Mouse (Mus musculus) embryonic facial prominence, embryonic 13.5 days (tissue): ENCODE measurements around the gene Ubxn6. TPM values are rescaled to one million over a fixed set of nuclear protein-coding genes. Genes with fewer than 3 reads are reported as not detected.
"Not testable (repeated sequence)": the region's sequence is repeated elsewhere in the genome, so short reads cannot be mapped to it uniquely, and the experiment has no call there.

Source experiments
- ATAC-seq: fragments of 200-750 bp; cut with Nextera tagmentation; 2 replicates; pipeline ENCODE4 v1.8.0; 2017; ENCODE audit warnings: low read depth; ENCODE audit not compliant: insufficient number of reproducible peaks, insufficient read depth, low FRiP score, low TSS enrichment
- H3K27ac ChIP-seq: fragments of 300-500 bp; sonication (generic); 2 replicates; pipeline ENCODE4 v1.5.1; 2015; ENCODE audit warnings: moderate library complexity, mild to moderate bottlenecking, inconsistent platforms
- H3K27me3 ChIP-seq: fragments of 300-500 bp; sonication (generic); 2 replicates; pipeline ENCODE4 v1.6.1; 2015; ENCODE audit warnings: mild to moderate bottlenecking, inconsistent platforms
- H3K36me3 ChIP-seq: fragments of 300-500 bp; sonication (generic); 2 replicates; pipeline ENCODE4 v1.6.1; 2015; ENCODE audit warnings: mild to moderate bottlenecking, inconsistent platforms
- H3K4me1 ChIP-seq: fragments of 300-500 bp; sonication (generic); 2 replicates; pipeline ENCODE4 v1.6.1; 2015; ENCODE audit warnings: inconsistent platforms
- H3K4me2 ChIP-seq: fragments of 300-500 bp; sonication (generic); 2 replicates; pipeline ENCODE4 v1.6.1; 2015; ENCODE audit warnings: moderate library complexity, mild to moderate bottlenecking, inconsistent platforms
- H3K4me3 ChIP-seq: fragments of 300-500 bp; sonication (generic); 2 replicates; pipeline ENCODE4 v1.5.1; 2015; ENCODE audit warnings: mild to moderate bottlenecking, inconsistent platforms
- H3K9ac ChIP-seq: fragments of 300-500 bp; sonication (generic); 2 replicates; pipeline ENCODE4 v1.6.1; 2015; ENCODE audit warnings: mild to moderate bottlenecking, inconsistent platforms
- H3K9me3 ChIP-seq: fragments of 300-500 bp; sonication (generic); 2 replicates; pipeline ENCODE4 v1.6.1; 2016; ENCODE audit warnings: inconsistent platforms
- WGBS: fragments of 180-500 bp; shearing (Covaris S2); methylation state at CpG from one replicate; pipeline ENCODE4 v1.1.7; 2015; ENCODE audit warnings: mixed read lengths; 5-methylcytosine and 5-hydroxymethylcytosine counted together
- polyA plus RNA-seq: library from polyadenylated mRNA; unstranded; fragments of >200 nt; fragmentation: Nextera tagmentation; extraction: Ambion mirVana; gene quantifications from 2 replicates; pipeline ENCODE4 v1.2.1, GENCODE M21; 2015

The Ubxn6 gene
- polyA plus RNA-seq, 1 experiment from 2014 or later = 51.2 TPM

- no peak overlapping the region for H3K4me3 ChIP-seq
- no peaks in the 10 kb centered on the region for H3K4me1 ChIP-seq
- 68% methylated on average over 4 of the region's 4 CpGs for whole genome bisulfite sequencing
- no peak overlapping the region for H3K9ac ChIP-seq
- H3K27me3 ChIP-seq = no peaks in the 10 kb centered on the region
- no peak overlapping the region for H3K4me2 ChIP-seq
- H3K27ac ChIP-seq = no peak overlapping the region
- H3K36me3 ChIP-seq = 0 out of 2 replicates have a peak, but pooled peaks cover 11% of the 10 kb centered on the region
- no peak for ATAC-seq
- no peaks in the 10 kb centered on the region for H3K9me3 ChIP-seq
Observed at GRCm38 (mm10) chr17:56110571-56110970, 35.7 kb upstream of the Ubxn6 start.

GRCm38 (mm10) chr17:56109219-56110051, 34.6 kb upstream of the Ubxn6 start, which contains the start of gene Plin4:
Gene Plin4, minus strand, starts transcription at chr17:56109803.
- Histone ChIP-seq H3K9ac (no peak within 1 kb of the TSS), H3K9me3 (no peaks in the 10 kb centered on the region), H3K4me3 (no peak within 1 kb of the TSS), H3K4me1 (no peaks in the 10 kb centered on the region), H3K27ac (no peak within 1 kb of the TSS), H3K4me2 (no peak within 1 kb of the TSS), H3K36me3 (0 out of 2 replicates have a peak, but pooled peaks cover 11% of the 10 kb centered on the region), H3K27me3 (no peaks in the 10 kb centered on the region)
- WGBS = 66% methylated on average over 10 of the region's 10 CpGs
- ATAC-seq = 0 out of 2 replicates have a peak, but pooled peaks have one; percentile 22

- Histone ChIP-seq H3K9ac (no peak overlapping the region), H3K4me3 (no peak overlapping the region), H3K27me3 (no peaks in the 10 kb centered on the region), H3K36me3 (peaks cover 17% of the 10 kb centered on the region), H3K4me2 (no peak overlapping the region), H3K9me3 (no peaks in the 10 kb centered on the region), H3K4me1 (no peaks in the 10 kb centered on the region), H3K27ac (no peak overlapping the region)
- ATAC-seq = no peak
- 74% methylated on average over 6 of the region's 6 CpGs for WGBS
Observed at GRCm38 (mm10) chr17:56108334-56109044, 33.7 kb upstream of the Ubxn6 start.

- Histone ChIP-seq H3K4me3 (no peak overlapping the region), H3K36me3 (peaks cover 25% of the 10 kb centered on the region), H3K9me3 (no peaks in the 10 kb centered on the region), H3K27ac (no peak overlapping the region), H3K4me1 (no peaks in the 10 kb centered on the region), H3K4me2 (no peak overlapping the region), H3K27me3 (no peaks in the 10 kb centered on the region), H3K9ac (no peak overlapping the region)
- WGBS = 62% methylated on average over 2 of the region's 2 CpGs
- ATAC-seq = no peak
Observed at GRCm38 (mm10) chr17:56107736-56108135, 32.9 kb upstream of the Ubxn6 start.

GRCm38 (mm10) chr17:56106981-56107380, 32.2 kb upstream of the Ubxn6 start:
- peaks cover 32% of the 10 kb centered on the region for H3K36me3 ChIP-seq
- no peak overlapping the region for H3K27ac ChIP-seq
- no peak for ATAC-seq
- H3K4me1 ChIP-seq = no peaks in the 10 kb centered on the region
- no peak overlapping the region for H3K4me2 ChIP-seq
- H3K4me3 ChIP-seq = no peak overlapping the region
- no peaks in the 10 kb centered on the region for H3K9me3 ChIP-seq
- WGBS = 81% methylated on average over 4 of the region's 4 CpGs
- no peak overlapping the region for H3K9ac ChIP-seq
- H3K27me3 ChIP-seq = no peaks in the 10 kb centered on the region

- not testable (repeated sequence) for H3K4me2 ChIP-seq, H3K4me3 ChIP-seq, ATAC-seq, H3K27ac ChIP-seq, H3K27me3 ChIP-seq, H3K9me3 ChIP-seq, H3K4me1 ChIP-seq, H3K9ac ChIP-seq
- 95% methylated on average over 4 of the region's 4 CpGs for WGBS
- H3K36me3 ChIP-seq = peaks cover 38% of the 10 kb centered on the region
Observed at GRCm38 (mm10) chr17:56106436-56106835, 31.6 kb upstream of the Ubxn6 start.

GRCm38 (mm10) chr17:56104821-56105220, 30.0 kb upstream of the Ubxn6 start:
- ATAC-seq, H3K27me3 ChIP-seq, H3K4me2 ChIP-seq, H3K27ac ChIP-seq, H3K9me3 ChIP-seq, H3K4me1 ChIP-seq, H3K4me3 ChIP-seq, H3K9ac ChIP-seq: not testable (repeated sequence)
- WGBS = 92% methylated on average over 2 of the region's 5 CpGs
- peaks cover 54% of the 10 kb centered on the region for H3K36me3 ChIP-seq

GRCm38 (mm10) chr17:56103465-56104285, 28.8 kb upstream of the Ubxn6 start:
- no peak overlapping the region for H3K4me2 ChIP-seq
- 94% methylated on average over 8 of the region's 8 CpGs for WGBS
- no peak for ATAC-seq
- no peaks in the 10 kb centered on the region for H3K9me3 ChIP-seq
- no peak overlapping the region for H3K4me3 ChIP-seq
- no peaks in the 10 kb centered on the region for H3K27me3 ChIP-seq
- no peaks in the 10 kb centered on the region for H3K4me1 ChIP-seq
- H3K27ac ChIP-seq = no peak overlapping the region
- peaks cover 62% of the 10 kb centered on the region for H3K36me3 ChIP-seq
- H3K9ac ChIP-seq = no peak overlapping the region

- H3K36me3 ChIP-seq = peaks cover 67% of the 10 kb centered on the region
- no peak for ATAC-seq
- H3K27ac ChIP-seq = no peak overlapping the region
- no peaks in the 10 kb centered on the region for H3K4me1 ChIP-seq
- H3K9me3 ChIP-seq = no peaks in the 10 kb centered on the region
- H3K27me3 ChIP-seq = no peaks in the 10 kb centered on the region
- H3K4me2 ChIP-seq = no peak overlapping the region
- H3K4me3 ChIP-seq = no peak overlapping the region
- H3K9ac ChIP-seq = no peak overlapping the region
- WGBS = 92% methylated on average over 9 of the region's 9 CpGs
Observed at GRCm38 (mm10) chr17:56102927-56103326, 28.1 kb upstream of the Ubxn6 start.

GRCm38 (mm10) chr17:56102158-56102557, 27.3 kb upstream of the Ubxn6 start:
- Histone ChIP-seq H3K4me2 (no peak overlapping the region), H3K9ac (no peak overlapping the region), H3K4me1 (no peaks in the 10 kb centered on the region), H3K27me3 (no peaks in the 10 kb centered on the region), H3K4me3 (no peak overlapping the region), H3K27ac (no peak overlapping the region), H3K36me3 (peaks cover 70% of the 10 kb centered on the region), H3K9me3 (no peaks in the 10 kb centered on the region)
- no peak for ATAC-seq
- WGBS = 94% methylated on average over 5 of the region's 5 CpGs

GRCm38 (mm10) chr17:56100811-56101210, 26.0 kb upstream of the Ubxn6 start:
- Histone ChIP-seq H3K4me3 (no peak overlapping the region), H3K4me2 (no peak overlapping the region), H3K36me3 (peaks cover 83% of the 10 kb centered on the region), H3K9me3 (no peaks in the 10 kb centered on the region), H3K27me3 (no peaks in the 10 kb centered on the region), H3K4me1 (no peaks in the 10 kb centered on the region), H3K27ac (no peak overlapping the region), H3K9ac (no peak overlapping the region)
- ATAC-seq = no peak
- 90% methylated on average over 3 of the region's 3 CpGs for WGBS
